Mouse (Mus musculus): ENCODE data around the gene Casq1.
"Not testable (repeated sequence)": the region's sequence is repeated elsewhere in the genome, so short reads cannot be mapped to it uniquely, and the experiment has no call there.

Gene Casq1

DNA sequence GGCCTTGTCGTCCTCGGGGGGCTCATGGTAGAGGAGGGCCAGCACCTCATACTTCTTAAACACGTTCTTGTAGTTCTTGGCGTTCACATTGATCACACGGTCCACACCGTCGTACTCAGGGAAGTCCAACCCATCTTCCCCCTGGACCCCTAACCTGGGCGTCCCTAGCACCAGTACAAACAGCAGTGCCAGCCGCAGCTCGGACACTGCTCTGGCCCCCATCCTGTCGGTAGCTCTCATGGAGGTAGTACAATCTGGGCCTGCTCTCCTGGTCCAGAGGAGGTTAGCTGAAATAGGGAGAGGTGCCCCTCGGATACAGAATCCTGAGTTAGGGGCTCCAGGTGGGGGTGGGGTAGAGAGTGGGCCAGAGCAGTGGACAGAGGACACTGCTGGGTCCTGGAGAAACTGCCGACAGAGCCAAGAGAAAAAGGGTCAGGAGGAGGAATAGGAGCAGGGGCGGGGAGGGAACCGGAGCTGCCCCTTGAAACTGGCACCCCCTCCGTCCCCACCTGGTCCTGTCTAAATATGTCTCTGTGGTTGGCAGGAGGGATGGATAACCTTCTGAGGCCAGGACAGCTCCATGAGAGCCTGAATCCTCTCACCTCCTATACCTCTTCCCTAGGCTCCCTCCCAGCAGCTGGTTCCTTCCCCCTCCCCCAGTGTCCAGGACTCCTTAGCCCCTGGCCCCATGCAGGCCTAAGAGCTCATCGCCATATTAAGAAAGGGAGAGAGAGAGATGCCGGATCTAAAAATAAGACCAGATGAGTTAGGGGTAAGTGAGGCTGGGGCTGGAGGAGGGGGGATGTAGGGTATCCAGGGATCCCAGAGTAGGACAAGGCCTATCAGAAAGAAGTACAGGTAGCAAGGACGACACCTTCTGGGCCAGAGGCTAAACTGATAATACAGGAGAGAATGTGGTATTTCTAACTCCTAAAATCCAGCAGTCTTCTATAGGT lies at the start of gene Casq1:
Gene Casq1, minus strand, starts transcription at position 418 of the 956 bp plus-strand sequence.
- DNase-seq, result no peak

GRCm38 (mm10) chr1:172261477-172262078 lies 41.9 kb upstream of the Casq1 start, which contains the start of gene Igsf8:
Igsf8 (plus strand) TSS chr1:172261641.
- DNase-seq, result no peak

- no peak for DNase-seq
These were observed 38.6 kb upstream of the Casq1 start, which contains the start of gene Atp1a4 for GRCm38 (mm10) chr1:172258314-172258713. Atp1a4 (minus strand) TSS chr1:172258414.

DNA sequence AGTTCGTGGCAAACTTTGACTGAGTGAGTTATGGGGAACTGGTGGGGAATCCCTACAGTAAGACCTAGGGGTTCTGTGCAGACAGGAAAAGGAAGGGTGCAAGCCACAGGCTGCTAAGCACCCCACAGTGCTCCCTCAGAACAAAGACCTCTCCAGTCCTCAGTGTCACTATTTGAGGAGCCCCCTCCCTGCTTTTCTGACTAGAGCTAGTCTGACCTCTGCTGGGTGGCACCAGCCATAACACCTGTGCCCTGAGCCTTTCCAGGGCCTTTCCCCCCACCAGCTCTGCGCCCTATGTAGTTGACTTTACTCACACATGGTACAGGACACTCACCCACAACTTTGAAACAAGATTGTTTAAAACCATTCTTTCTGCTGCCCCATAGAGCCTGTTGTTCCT lies 28.0 kb upstream of the Casq1 start:
- peak; percentile 17 to 21 for DNase-seq

DNA sequence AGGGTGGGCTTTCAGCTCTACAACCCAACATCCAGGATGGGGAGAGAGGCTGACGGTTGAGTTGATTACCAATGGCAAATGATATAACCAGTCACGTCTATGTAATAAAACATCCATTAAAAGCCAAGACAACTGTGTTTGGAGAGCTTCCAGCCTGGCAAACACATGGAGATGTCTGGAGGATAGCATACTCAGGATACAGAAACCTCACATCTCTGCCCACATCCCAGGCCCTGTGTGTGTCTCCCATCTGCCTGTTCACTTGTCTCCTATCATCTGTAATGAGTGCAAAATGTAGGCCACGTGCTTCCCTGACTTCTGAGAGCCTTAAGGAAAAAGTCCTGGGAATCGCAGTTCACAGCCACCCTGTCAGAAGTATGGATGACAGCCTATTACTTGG lies 27.5 kb upstream of the Casq1 start:
- no peak for DNase-seq

DNA sequence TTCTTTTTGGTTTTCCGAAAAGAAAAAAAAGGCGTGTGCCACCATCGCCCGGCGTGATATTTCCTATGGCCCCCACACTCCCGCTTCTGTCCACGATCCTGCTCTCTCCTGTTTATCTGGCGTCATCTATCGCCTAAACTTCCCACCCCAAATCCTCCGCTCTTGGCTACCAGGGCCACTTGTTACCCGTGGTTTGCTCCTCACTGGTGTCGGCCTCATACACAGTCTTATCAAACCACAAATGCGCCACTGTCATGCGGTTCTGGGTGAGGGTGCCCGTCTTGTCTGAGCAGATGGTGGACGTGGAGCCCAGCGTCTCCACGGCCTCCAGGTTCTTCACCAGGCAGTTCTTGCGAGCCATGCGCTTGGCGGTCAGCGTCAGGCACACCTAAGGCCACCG lies 25.0 kb upstream of the Casq1 start:
- not testable (repeated sequence) for DNase-seq

DNA sequence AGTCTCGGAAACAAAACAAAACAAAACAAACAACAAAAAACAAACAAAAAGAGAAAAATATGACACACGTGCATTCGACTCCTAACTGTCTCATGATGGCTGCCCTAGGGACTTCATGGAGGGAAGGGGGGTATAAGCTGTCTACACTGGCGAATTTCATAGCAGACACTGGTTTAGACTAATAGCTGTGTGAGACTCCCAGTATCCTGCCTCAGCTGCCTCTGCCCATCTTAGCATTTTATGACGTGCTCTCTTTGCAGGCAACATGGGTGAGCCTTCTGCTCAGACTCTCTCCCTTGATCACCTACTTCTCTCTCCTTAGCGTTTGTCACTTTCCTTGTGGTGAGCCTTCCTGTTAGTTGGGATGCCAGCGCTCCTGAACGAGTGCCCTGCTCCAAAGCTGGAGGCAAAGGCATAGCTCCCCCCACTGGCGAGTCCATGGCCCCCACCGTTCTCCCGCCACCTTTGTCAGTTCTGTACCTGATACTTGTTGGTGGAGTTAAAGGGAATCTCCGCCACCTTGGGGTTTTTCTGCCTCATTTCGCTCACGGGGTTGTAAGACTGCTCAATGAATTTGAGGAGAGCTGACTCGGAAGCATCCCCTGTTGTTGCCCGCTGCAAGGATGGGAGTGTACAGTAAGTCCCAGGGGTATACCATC lies 24.0 kb upstream of the Casq1 start:
- DNase-seq, result no peak

GRCm38 (mm10) chr1:172242401-172242800 lies 22.7 kb upstream of the Casq1 start:
- no peak for DNase-seq

DNA sequence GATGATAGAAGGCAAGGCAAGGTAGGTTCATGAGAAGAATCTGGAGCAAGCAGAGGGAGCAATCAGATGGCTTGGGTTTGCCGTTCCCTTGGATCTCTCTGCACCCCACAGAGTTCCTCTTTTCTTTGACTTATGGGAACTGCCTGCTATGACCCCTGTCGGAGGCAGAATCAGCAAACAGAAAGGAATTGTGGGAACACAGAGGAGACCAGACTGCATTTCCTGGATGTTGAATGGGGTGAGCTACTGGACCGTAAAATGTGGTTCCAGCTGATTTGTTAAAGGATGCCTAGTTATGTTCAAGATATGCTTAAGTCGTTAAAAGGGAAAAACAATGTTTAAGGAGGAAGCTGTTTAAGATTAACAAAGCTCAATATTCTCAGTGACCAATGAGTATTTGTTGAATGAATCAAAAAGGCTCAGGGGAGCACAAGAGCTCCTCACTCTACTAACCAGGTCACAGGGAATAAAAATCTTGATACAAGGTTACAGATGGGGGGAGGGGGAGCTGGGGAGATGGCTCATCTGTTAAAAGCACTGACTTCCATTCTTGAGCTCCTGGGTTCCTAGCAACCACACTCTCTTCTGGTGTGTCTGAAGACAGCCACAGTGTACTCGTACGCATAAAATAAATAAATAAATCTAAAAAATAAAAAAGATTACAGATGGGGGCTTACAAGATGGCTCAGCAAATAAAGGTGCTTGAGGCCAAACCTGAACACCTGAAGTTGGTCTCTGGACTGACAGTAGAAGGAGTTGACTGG lies 21.5 kb upstream of the Casq1 start:
- DNase-seq, result no peak

DNA sequence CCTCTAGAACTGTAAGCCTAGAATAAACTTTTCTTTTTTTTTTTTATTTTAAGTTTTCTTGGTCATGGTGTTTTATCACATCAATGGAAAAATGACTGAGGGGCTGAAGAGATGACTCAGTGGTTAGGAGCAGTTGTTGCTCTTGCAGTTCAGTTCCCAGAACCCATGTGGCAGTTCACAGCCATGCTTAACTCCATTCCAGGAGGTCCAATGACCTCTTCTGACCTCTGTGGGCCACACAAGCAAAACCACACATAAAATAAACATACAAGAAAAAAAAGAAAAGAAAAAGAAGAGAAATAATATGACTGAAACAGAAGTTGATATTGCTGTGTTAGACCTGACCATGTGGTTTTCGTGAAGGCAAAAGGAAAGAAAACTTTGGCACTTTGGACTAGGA lies 9.5 kb upstream of the Casq1 start:
- no peak for DNase-seq

- DNase-seq, result no peak
These were observed 8.5 kb upstream of the Casq1 start for GRCm38 (mm10) chr1:172228209-172228608.

DNA sequence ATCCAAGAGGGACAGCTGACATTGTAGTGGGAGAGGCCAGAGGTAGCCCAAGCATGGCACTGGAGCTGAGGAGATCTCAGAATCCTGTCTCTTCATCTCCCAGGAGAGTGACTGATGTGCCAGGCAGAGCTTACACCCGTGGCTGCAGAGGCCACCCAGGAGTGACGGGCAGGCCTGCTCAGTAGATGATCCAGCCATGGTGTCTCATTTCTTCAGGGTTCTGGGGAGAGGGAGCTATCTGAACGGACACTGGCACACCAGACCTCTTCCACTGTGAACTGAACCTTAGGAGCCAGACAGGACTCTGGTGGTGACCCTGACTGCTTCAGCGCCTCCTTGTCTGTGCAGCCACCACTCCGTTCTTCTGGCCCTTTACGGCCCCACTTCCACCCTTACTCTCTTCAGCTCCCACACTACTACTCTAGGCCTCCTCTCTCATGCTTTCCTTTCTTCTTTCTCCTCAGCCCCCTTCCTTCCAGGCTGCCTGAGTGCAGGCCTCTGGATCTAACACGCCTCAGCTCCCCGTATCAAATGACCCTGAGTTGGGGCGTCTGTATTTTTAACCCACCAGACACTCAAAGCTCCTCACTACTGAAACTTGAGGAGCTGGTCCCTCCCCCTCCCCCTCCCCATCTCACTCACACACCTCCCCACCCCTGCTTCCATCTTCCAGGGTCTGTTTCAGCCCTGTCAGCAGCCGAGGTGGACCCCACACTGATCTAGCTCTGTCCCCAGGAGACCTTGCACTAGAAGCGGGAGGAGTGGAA lies 1.8 kb upstream of the Casq1 start:
- no peak for DNase-seq

GRCm38 (mm10) chr1:172220414-172220813 lies 746 bp upstream of the Casq1 start:
- no peak for DNase-seq

DNA sequence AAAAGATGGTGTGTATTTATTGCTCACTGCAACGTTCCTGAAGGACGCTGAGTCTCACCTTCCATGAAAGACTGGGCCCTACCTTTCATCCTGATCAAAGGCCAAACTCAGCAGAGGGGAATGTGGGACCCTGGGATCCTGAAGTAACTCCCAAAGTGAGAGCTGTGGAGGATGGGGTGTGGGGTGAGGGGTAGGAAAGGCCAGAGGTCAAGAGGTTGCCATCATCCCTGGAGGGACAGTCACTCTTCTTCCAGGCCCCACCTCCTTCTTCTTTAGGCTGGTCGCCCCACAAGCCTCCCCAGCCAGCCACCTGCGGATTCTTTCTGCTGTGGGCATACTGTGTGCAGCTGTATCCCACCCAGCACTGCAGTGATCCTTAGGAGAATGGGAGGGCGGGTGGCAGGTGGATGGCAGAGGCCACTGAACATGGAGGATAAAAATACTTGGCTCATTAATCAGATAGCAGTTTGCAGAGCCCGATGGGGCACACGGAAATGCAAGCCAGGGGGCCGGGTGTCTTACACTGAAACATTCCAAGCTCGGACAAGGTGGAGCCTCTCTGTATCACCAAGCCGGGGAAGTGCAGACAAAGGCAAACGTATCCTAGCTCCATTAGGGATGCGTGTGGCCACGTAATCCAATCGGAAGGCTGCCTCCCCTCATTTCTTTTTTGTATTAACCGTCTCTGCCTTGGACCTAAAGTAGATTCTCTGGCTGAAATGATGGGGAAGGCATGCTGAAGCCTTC lies 1.3 kb downstream of the Casq1 start:
- no peak for DNase-seq

GRCm38 (mm10) chr1:172217148-172217547 lies 2.5 kb downstream of the Casq1 start:
- peak; percentile 83 to 87 for DNase-seq

DNA sequence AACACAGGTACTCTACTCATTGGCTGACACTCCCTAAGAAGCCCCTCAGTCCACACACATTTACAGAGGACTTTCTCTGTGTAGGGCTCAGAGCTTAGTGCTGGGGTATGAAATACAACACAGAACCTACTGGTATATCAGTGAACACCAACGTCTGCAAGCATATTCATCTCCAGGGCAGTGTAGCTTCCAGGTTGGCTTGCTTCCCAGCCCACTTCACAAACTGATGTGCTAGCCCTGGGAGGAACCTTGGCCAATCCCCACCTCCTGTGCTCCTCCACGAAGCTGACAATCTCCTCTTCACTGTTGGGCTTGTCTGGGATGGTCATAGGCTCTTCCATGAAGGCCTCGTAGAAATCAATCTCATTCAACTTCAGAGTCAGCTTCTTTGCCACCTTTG lies 4.9 kb downstream of the Casq1 start:
- no peak for DNase-seq

- DNase-seq, result no peak
These were observed 5.9 kb downstream of the Casq1 start for GRCm38 (mm10) chr1:172213771-172214170.

DNA sequence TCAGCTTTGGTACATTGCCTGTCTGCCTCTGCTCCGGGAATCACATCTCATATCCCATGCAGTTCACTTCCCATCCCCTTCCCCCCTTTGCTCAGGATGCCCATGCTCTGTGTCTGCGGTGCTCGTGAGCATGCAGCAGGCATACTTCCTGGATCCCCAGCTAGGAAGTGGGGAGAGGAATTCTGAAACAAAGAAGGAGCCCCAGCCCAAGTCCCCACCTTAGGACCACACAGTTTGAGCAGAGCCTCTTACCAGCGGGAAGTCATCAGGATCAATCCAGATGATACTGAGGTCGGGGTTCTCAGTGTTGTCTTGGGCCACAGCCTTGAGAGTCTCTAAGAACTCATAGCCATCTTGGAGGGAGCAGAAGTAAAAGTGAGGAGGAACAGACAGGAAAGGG lies 6.9 kb downstream of the Casq1 start:
- DNase-seq, result no peak

DNA sequence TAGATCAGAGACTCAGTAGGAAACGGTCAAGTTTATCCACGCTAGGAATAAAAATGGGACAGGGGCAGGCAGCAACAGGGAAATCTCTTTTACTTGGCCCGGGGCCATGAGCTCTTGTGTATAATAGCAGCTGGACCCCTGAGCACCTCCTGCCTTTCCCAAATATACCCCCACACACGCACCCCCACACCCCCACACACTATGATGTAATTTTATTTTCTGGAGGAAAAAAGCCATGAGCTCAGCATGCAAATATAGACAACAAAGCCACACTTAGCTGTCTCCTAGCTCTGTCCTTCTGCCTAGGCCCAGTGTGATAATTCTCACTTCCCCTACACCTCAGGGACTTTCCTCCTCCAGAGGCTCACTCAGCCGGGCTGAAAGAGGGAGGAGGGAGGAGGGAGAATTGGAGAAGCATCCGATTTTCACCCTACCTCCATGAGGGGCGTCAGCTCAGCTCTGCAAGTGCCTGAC lies 12.5 kb downstream of the Casq1 start:
- no peak for DNase-seq

DNA sequence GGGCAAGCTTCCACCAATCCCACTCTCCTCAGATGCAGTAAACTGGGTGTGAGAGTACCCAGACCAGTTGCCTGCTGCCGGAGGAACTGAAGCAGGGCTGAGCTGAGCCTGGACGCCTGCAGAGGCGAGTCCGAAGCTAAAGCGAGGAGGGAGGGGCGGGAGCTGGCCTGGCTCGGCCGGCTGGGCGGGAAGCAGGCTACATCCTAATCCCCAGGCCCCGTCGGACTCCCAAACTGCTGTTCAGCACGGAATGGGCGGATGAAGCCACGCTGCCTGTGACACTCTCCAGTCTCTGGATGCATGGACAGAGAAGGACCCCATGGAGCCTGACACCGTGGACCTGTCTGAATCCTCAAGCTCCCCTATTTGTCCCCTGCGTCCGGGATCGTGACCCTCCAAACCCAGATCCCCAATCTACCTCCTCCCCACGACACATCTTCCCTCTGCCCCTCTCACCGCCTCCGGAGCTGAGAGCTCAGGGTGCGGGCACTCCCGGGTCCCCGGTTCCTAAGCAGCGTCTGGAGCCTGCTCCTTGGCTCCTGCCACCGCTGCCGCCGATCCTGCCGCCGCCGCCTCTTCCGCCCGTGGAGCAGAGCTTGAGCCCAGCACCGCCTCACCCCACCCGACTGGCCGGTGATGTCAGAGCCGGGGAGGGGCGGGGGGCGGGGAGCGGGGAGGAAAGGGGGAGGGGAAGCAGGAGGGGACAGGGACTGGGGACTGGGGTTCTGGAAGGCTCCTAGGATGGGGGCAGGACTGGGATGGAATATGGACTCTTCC lies 13.3 kb downstream of the Casq1 start, which contains the start of gene Pea15a:
Gene Pea15a, minus strand, starts transcription at position 664 of the 777 bp plus-strand sequence.
- peak; percentile 57 to 59 for DNase-seq
